Mouse (Mus musculus) cerebellum, adult 2 months (tissue): ENCODE measurements at regions not wholly inside any gene's neighbourhood (a gene's known extent, or its start where the extent isn't known, plus 50 kb on each side); places are given as distances from the start of the nearest gene placed in this dataset.
"Not testable (repeated sequence)": the region's sequence is repeated elsewhere in the genome, so short reads cannot be mapped to it uniquely, and the experiment has no call there.

Experiments used
- DNase-seq, 2 experiments: peaks; one replicate each; pipeline ENCODE4 v3.0.0; 2021
- H3K27ac ChIP-seq: fragments of 200-500 bp; 2 replicates; pipeline ENCODE4 v1.5.1; 2012; ENCODE audit warnings: low read length, control low read depth, inconsistent platforms; ENCODE audit not compliant: insufficient read depth
- H3K27me3 ChIP-seq: fragments of 200-500 bp; 2 replicates; pipeline ENCODE4 v1.6.1; 2012; ENCODE audit warnings: inconsistent platforms, mild to moderate bottlenecking, low read length, moderate library complexity; ENCODE audit not compliant: control insufficient read depth, insufficient read depth
- H3K4me1 ChIP-seq: fragments of 200-500 bp; 2 replicates; pipeline ENCODE4 v1.6.1; 2011; ENCODE audit warnings: low read length; ENCODE audit not compliant: control insufficient read depth, insufficient read depth
- H3K4me3 ChIP-seq: fragments of 200-500 bp; replicated peaks from 2 replicates; pipeline ENCODE3; 2011; ENCODE audit warnings: mild to moderate bottlenecking, low read depth, low read length, control low read depth; ENCODE audit not compliant: insufficient read depth
- CTCF ChIP-seq: fragments of 200-500 bp; IDR thresholded peaks from 2 replicates; pipeline ENCODE4 v1.5.1; 2011; ENCODE audit warnings: low read depth, mild to moderate bottlenecking, control low read depth, low read length, moderate library complexity, borderline replicate concordance; ENCODE audit not compliant: insufficient read depth
- POLR2A ChIP-seq: fragments of 200-500 bp; IDR thresholded peaks from 2 replicates; pipeline ENCODE4 v1.6.1; 2011; ENCODE audit warnings: low read length, control low read depth, borderline replicate concordance; ENCODE audit not compliant: insufficient read depth
- WGBS: fragments of 180-500 bp; shearing (Covaris S2); methylation state at CpG from one replicate; pipeline ENCODE4 v1.1.7; 2018; 5-methylcytosine and 5-hydroxymethylcytosine counted together

DNA sequence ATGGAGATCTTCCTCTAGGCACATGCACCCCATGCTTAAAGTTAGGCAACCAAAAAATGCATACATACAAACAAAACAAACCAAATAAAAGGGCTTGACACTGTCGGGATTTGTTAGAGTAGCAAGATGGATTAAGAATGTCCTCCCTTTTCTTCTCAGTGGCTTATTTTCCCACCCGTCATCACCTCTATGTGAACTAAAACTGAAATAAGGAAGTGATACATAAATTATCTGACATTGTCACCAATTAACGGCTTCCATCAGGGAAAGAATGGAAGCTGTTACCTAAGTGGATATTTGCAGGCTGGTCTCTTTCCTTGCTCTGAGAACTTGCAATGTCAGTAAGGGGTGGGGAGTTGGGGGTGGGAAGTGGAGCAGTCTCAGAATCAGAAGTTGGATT, 541.5 kb downstream of the Diaph3 start:
- no peak overlapping the region for H3K4me3 ChIP-seq
- no peaks in the 10 kb centered on the region for H3K4me1 ChIP-seq
- H3K27ac ChIP-seq: no peak overlapping the region
- TF ChIP-seq CTCF (no peak), POLR2A (no peak)
- 94% methylated on average over 3 of the region's 3 CpGs for WGBS
- no peaks in the 10 kb centered on the region for H3K27me3 ChIP-seq
- no peak for DNase-seq

DNA sequence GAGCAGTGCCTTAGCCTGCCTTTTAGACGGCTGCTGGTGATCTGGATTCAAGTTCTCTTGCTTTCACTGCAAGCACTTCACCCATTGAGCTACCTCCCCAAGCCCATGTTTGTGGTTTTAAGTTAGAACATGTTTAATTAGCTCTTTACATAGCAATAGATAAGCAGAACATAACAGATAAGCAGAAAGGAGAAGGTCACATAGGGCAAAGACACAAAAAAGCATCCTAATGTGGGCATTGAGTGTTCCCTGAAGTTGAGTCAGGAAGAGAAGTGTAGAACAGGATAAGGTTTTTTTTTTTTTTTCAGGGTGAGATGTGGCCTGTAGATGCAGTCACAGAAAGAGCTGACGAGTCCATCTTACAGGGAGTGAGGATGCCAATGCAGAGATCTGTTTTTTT, 552.5 kb downstream of the Diaph3 start:
- TF ChIP-seq POLR2A: no peak
- TF ChIP-seq CTCF: no peak
- WGBS: 87% methylated on average over 2 of the region's 2 CpGs

DNA sequence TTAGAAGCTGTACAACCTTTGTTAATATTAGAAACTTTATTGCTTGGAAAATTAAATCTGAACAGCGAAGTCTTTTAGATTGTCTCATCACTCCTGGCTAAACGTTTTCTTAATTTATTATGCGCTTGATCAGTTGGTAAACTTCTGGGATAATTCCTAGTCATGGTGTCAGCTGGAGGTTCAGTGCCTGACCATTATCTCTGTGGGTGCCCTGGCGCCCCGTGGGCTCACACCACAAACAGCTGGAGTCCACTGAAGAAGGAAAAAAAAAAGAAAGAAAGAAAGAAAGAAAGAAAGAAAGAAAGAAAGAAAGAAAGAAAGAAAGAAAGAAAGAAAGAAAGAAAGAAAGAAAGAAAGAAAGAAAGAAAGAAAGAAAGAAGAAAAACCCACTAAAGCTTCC, 555.1 kb downstream of the Diaph3 start:
- not testable (repeated sequence) for H3K4me3 ChIP-seq, DNase-seq, H3K27ac ChIP-seq, H3K27me3 ChIP-seq, H3K4me1 ChIP-seq
- WGBS: 38% methylated on average over 5 of the region's 5 CpGs

More for the DNA sequence above, 552.5 kb downstream of the Diaph3 start:
- DNase-seq: no peak
- Histone ChIP-seq H3K27ac (no peak overlapping the region), H3K4me1 (no peaks in the 10 kb centered on the region), H3K4me3 (no peak overlapping the region), H3K27me3 (no peaks in the 10 kb centered on the region)

DNA sequence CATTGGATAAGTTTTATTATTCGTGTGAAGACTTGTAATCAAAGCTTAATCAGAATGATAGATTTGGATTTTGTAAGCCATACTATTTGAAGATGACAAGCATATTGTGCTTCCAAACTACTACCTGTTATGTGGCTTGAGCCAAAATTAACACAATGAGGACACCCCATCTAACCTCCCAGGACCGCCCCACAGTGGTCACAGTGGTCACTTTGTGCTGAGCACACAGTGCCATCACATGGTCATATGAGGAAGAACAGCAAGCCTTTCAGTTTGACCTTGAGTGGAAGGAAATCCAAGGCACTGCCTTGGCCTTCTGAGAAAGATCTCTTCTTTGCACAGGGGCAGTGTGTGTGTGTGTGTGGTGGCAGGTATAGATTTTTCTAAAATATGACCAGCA, 578.3 kb downstream of the Diaph3 start:
- Histone ChIP-seq H3K4me1 (no peaks in the 10 kb centered on the region), H3K27ac (no peak overlapping the region), H3K4me3 (no peak overlapping the region), H3K27me3 (no peaks in the 10 kb centered on the region)
- TF ChIP-seq CTCF (peak; percentile 61; the same call in 1 of the 2 replicates), POLR2A (no peak)
- DNase-seq: peak; percentile 5 to 13
- WGBS: 58% methylated on average over 2 of the region's 2 CpGs

DNA sequence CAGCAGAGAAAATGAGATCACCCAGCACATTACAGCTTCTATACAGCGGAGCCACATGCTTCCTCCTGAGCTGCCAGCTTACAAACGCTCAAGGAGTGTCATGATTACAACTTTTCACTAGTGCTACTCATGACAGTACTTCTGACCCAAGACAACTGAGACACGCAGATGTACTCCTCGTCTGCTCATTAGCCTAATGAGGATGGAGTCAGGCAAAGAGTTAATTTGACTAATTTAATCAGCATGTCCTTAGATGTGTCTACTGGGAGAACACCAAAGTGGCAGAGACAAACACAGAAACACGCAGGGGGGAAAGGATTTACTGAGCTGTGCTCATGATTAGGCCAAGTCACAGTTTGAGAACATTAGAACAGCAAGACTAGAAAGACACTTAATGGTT, 603.0 kb downstream of the Diaph3 start:
- Histone ChIP-seq H3K27me3 (no peaks in the 10 kb centered on the region), H3K27ac (no peak overlapping the region), H3K4me3 (no peak overlapping the region), H3K4me1 (no peaks in the 10 kb centered on the region)
- WGBS: 62% methylated on average over 5 of the region's 5 CpGs
- DNase-seq: no peak
- TF ChIP-seq CTCF: no peak

DNA sequence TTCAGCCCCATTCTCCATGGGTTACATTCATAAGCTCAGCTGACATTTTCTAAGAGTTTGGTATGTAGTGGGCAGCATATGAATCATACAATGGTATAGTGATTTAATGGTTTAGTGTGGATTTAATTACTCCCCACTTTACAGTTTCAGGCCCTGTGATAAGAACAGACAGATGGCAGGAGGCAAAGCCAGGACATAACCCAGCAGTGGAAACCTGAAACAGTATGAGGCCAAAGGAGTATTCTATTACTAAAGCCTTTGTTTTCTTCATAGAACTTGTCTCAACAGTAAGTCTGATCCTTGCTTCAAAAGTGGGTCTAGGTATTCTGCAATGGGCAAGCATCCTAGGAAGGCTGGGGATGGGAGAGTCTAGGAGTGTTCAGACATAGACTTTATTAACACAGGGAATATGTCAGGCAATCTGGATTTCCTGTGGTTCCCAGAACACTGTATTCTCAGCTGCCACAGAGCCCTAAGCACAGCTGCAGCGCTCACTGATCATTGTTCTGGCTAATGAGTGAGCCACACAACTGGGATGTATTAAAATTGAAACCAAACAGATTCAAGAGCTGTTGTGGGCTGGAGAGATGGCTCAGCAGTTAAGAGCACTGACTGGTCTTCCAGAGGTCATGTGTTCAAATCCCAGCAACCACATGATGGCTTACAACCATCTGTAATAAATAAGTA, 604.6 kb downstream of the Diaph3 start:
- 98% methylated on average over 1 of the region's 1 CpGs for whole genome bisulfite sequencing
- no peaks in the 10 kb centered on the region for H3K27me3 ChIP-seq
- H3K4me1 ChIP-seq: no peaks in the 10 kb centered on the region
- no peak overlapping the region for H3K4me3 ChIP-seq
- H3K27ac ChIP-seq: no peak overlapping the region
- no peak for DNase-seq
- no peak for TF ChIP-seq POLR2A
- TF ChIP-seq CTCF: no peak

DNA sequence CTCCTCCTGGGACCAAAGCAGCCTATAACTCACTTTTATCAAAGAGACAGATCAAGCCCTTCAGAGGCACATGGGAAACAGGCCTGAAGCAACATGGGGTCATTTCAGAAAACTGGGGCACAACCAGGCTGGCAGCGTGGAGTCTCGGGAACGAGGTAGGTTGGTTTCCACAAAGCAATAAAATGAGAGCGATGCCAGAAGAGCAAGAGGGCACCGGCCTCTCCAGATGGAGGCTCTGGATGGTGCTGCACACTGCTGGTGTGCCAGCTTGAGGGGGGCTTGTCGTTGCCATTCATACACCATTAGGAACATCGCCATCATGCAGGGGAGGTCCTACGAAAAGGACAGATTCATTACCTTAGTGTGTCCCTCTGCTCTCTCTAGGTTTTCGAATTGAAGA, 630.6 kb downstream of the Diaph3 start:
- Histone ChIP-seq H3K27me3 (no peaks in the 10 kb centered on the region), H3K4me1 (peaks cover 7% of the 10 kb centered on the region; the same call in 1 of the 2 replicates), H3K4me3 (no peak overlapping the region), H3K27ac (no peak overlapping the region)
- TF ChIP-seq POLR2A (no peak), CTCF (no peak)
- DNase-seq: peak; percentile 71 to 83
- whole genome bisulfite sequencing: 14% methylated on average over 9 of the region's 9 CpGs

DNA sequence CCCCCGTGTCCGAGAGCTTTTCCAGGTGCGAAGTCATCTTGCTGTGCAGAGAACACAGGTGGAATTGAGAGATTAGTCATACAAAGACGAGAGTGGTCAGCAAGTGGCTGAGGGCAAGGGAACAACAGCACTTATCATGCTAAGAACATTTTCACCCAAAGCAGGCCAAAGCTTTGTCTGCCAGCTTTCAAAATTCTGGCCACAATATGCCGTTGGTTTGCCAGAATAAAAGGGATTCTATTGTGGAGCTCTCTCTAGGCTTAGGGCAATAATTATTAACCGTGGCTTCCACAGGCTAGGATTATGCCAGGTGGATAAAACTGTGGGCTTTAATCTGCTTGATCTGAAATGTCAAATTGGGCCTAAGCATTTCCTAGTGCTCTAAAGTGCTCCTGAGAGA, 631.3 kb downstream of the Diaph3 start:
- 12% methylated on average over 6 of the region's 6 CpGs for WGBS
- Histone ChIP-seq H3K27ac (no peak overlapping the region), H3K4me1 (peaks cover 7% of the 10 kb centered on the region; the same call in 1 of the 2 replicates), H3K27me3 (no peaks in the 10 kb centered on the region), H3K4me3 (no peak overlapping the region)
- DNase-seq: peak; percentile 45 to 75
- no peak for TF ChIP-seq POLR2A
